Mouse (Mus musculus) embryo, embryonic 9.5 days (tissue): ENCODE data around the gene Zfp68.
"Not testable (repeated sequence)": the region's sequence is repeated elsewhere in the genome, so short reads cannot be mapped to it uniquely, and the experiment has no call there.

ENCODE experiments used
- DNase-seq: peaks from one replicate; pipeline ENCODE4 v3.0.0-alpha.2; 2017; ENCODE audit errors: extremely low spot score

Gene Zfp68

GRCm38 (mm10) chr5:138619211-138620128, at the start of gene Zfp68:
TSS of gene Zfp68 (minus strand) at chr5:138619761.
- peak; percentile 94 for DNase-seq

- DNase-seq: peak; percentile 47
Observed at GRCm38 (mm10) chr5:138658922-138659321, 39.4 kb upstream of the Zfp68 start.

GRCm38 (mm10) chr5:138657854-138658253, 38.3 kb upstream of the Zfp68 start:
- peak; percentile 57 for DNase-seq

DNA sequence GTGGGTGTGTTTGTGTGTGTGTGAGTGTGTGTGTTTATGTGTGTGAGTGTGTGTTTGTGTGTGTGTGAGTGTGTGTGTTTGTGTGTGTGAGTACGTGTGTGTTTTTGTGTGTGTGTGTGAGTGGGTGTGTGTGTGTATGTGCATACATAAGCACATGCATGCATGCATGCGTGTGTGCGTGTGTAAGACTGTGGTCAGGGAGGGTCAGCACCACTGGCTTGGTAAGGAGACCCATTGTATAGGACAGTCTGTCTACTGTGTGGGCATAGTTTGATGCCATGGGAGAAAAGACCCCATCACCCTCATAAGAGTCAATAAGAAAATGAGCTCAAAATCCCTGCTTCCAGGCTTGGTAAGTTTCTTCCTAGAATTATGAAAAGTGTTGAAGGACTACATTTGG, 37.8 kb upstream of the Zfp68 start:
- DNase-seq: no peak

DNA sequence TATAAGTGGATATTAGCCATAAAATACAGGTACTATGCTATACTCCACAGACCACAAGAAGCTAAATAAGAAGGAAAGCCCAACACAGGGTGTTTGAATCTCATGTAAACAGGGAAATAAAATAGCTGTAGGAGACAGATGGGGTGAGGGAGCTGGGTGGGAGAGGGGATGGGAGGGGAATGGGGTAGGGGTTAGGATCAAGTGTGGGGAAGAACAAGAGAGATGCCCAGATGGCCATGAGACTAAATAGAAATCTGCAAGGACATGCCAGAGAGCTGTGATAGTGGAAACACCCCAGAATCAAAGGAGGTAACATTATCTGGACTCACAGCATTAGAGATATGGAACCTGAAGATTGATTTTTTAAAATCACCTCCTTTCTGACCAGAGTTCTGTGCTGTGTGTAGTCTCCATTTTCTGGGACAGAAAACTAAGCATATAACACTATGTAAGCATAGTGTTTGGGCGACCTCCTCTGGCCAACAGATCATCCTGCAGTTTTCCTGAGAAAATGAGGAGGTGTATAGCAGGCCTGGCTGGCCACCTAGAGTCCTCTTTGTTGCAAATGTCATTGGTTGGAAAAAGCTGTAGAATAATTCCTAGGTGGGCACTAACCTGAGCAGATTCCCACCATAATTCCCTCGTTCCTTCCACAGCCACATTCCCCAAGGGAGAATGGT, 37.1 kb upstream of the Zfp68 start:
- peak; percentile 31 for DNase-seq

DNA sequence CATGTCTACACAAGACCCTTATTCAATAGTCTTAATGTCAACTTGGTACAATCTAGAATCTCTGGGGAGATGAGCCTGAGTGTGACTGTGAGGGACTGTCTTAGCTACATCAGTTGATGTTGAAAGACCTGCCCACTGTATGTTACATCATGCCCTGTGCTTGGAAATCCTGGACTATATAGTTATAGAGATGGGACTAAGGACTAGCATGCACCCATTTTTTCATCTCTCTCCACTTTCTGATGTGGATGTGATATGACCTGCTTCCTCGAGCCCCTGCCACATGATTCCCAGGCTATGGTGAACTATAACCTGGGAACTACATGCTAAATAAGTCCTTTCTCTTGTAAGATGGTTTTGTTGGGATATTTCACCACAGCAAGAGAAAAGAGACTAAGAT, 33.4 kb upstream of the Zfp68 start:
- no peak for DNase-seq

GRCm38 (mm10) chr5:138641761-138642160, 22.2 kb upstream of the Zfp68 start:
- DNase-seq: no peak

DNA sequence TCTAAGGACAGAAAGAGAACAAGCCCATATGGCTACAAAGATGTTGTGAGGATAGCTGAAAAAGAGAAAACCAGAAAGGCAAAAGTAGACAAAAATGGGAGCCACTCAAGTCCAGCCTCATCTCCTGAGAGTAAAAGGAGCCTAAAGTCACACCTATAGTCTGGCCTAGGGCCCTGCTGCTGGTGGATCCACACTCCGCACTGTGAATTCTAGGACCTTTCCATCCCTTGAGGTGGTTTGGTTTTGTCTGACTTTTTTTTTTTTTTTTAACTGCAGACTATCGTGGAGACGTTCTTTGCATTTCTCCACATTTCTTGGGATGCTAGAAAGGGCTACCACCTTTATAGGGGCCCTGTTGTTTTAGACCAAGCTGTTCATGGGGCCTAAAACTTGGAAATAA, 21.5 kb upstream of the Zfp68 start:
- no peak for DNase-seq

GRCm38 (mm10) chr5:138636486-138636885, 16.9 kb upstream of the Zfp68 start:
- DNase-seq: no peak

DNA sequence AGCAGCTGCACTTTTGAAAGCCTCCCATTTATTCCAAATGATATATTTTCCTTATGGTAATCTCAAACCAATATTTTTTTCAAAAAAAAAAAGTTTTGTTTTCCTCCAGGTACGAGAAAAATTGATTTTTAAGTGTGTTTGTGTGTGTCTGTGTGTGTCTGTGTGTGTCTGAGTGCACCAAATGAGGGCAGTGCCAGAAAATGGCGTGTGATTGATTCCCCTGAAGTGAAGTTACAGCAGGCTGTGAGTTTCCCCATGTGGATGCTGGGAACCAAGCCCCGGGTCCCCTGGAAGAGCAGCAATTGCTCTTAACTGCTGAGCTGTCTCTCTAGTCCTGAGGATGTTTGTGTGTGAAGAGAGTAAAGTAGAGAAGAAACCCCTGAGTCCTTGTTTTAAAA, 3.9 kb upstream of the Zfp68 start:
- no peak for DNase-seq

- peak; percentile 88 for DNase-seq
Observed at GRCm38 (mm10) chr5:138622645-138623477, 3.3 kb upstream of the Zfp68 start, which contains the start of gene A430033K04Rik. TSS of gene A430033K04Rik (plus strand) at chr5:138622859.

DNA sequence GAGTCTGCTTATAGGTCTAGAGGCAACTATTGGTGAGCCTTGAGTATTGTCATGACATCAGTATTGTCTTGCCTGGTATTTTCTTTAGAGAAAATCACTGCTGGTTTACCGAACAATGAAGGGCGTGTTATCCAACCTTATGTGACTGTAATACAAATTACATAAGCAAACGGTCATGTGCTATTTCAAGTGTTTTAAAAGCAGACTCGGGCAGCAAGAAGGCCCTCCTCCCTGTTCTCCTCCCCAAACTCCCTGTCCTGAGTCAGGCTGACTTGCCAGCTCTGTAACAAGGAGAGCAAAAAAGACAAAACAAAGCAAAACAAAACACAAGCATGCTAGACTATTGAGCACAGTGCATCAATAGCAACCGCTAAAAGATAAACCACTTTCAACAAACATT, 1.3 kb upstream of the Zfp68 start:
- DNase-seq: no peak

DNA sequence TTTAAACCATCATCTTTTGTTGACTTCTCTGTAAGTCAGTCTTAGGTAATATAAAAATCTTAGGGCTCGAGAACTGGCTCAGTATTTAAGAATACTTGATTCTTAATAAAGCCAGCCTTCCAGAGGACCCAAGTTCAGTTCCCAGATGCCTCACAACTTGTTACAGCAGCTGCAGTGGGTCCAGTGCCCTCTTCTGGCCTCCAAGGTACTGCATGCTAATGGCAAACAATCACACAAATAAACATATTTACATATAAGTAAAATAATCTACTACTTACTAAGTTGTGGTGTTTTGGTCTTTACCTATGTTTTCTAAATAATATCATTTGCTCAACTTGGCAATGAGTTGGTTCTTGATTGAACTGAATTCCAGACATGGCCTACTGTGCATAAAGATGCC, 1.2 kb downstream of the Zfp68 start:
- DNase-seq: no peak

DNA sequence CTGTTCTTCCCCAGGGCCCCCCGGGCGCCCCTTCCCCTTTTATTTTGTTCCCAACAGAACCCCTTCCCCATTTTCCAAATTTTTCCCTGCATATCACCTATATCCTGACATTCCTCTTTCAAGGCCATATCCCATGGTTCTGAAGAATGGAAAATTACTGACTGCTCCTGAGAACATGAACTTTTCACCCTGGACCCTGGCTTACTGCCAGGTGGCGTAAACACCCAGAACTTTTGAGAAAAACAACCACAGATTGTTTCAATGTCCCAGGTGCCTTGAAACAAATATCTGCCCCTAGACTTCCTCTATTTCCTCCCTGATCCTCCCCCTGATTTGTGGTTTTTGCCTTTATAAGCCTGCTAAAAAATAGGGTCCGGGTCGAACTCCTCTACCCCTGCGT, 32.2 kb downstream of the Zfp68 start:
- no peak for DNase-seq

GRCm38 (mm10) chr5:138571623-138572022, 47.9 kb downstream of the Zfp68 start:
- peak; percentile 11 for DNase-seq

GRCm38 (mm10) chr5:138564612-138565011, 54.9 kb downstream of the Zfp68 start, which contains the start of gene 1700123K08Rik:
TSS of gene 1700123K08Rik (minus strand) at chr5:138564712.
- DNase-seq: not testable (repeated sequence)
